Mouse (Mus musculus): Measurements from ENCODE around the gene Tyw1.

Gene Tyw1

GRCm38 (mm10) chr5:130316321-130316720 is 60.9 kb downstream of the Tyw1 start:
- no peak for DNase-seq (ENCODE audit: low read depth)

- no peak for DNase-seq (ENCODE audit: low read depth)
Measured at GRCm38 (mm10) chr5:130319783-130320182, 64.4 kb downstream of the Tyw1 start.

GRCm38 (mm10) chr5:130320485-130320884 is 65.1 kb downstream of the Tyw1 start:
- DNase-seq (ENCODE audit: low read depth), result peak; percentile 34

GRCm38 (mm10) chr5:130325486-130325885 is 70.1 kb downstream of the Tyw1 start:
- DNase-seq (ENCODE audit: low read depth), result no peak

- no peak for DNase-seq (ENCODE audit: low read depth)
Measured at GRCm38 (mm10) chr5:130327615-130328263, 72.3 kb downstream of the Tyw1 start.

- no peak for DNase-seq (ENCODE audit: low read depth)
Measured at GRCm38 (mm10) chr5:130328366-130328765, 72.9 kb downstream of the Tyw1 start.

GRCm38 (mm10) chr5:130329889-130330288 is 74.5 kb downstream of the Tyw1 start:
- no peak for DNase-seq (ENCODE audit: low read depth)

GRCm38 (mm10) chr5:130330801-130331200 is 75.4 kb downstream of the Tyw1 start:
- DNase-seq (ENCODE audit: low read depth), result no peak

GRCm38 (mm10) chr5:130331206-130331605 is 75.8 kb downstream of the Tyw1 start:
- DNase-seq (ENCODE audit: low read depth), result no peak

GRCm38 (mm10) chr5:130333566-130333965 is 78.1 kb downstream of the Tyw1 start:
- DNase-seq (ENCODE audit: low read depth), result no peak

- DNase-seq (ENCODE audit: low read depth), result no peak
Measured at GRCm38 (mm10) chr5:130333971-130334370, 78.6 kb downstream of the Tyw1 start.

GRCm38 (mm10) chr5:130335462-130335861 is 80.0 kb downstream of the Tyw1 start:
- peak; percentile 11 for DNase-seq (ENCODE audit: low read depth)

GRCm38 (mm10) chr5:130340656-130341055 is 85.2 kb downstream of the Tyw1 start:
- DNase-seq (ENCODE audit: low read depth), result no peak

- no peak for DNase-seq (ENCODE audit: low read depth)
Measured at GRCm38 (mm10) chr5:130344999-130345398, 89.6 kb downstream of the Tyw1 start.

GRCm38 (mm10) chr5:130345871-130346270 is 90.5 kb downstream of the Tyw1 start:
- no peak for DNase-seq (ENCODE audit: low read depth)

- DNase-seq (ENCODE audit: low read depth), result no peak
Measured at GRCm38 (mm10) chr5:130355223-130355622, 99.8 kb downstream of the Tyw1 start.

- DNase-seq (ENCODE audit: low read depth), result no peak
Measured at GRCm38 (mm10) chr5:130363111-130363510, 107.7 kb downstream of the Tyw1 start.

- peak; percentile 59 for DNase-seq (ENCODE audit: low read depth)
Measured at GRCm38 (mm10) chr5:130363773-130364172, 108.4 kb downstream of the Tyw1 start.

- DNase-seq (ENCODE audit: low read depth), result no peak
Measured at GRCm38 (mm10) chr5:130368236-130368635, 112.8 kb downstream of the Tyw1 start.

- no peak for DNase-seq (ENCODE audit: low read depth)
Measured at GRCm38 (mm10) chr5:130369237-130369636, 113.8 kb downstream of the Tyw1 start, which contains the start of gene Caln1. Gene Caln1, plus strand, starts transcription at chr5:130369455.

GRCm38 (mm10) chr5:130375411-130375810 is 120.0 kb downstream of the Tyw1 start:
- no peak for DNase-seq (ENCODE audit: low read depth)

- DNase-seq (ENCODE audit: low read depth), result no peak
Measured at GRCm38 (mm10) chr5:130384222-130384912, 128.9 kb downstream of the Tyw1 start, which contains the start of gene A330070K13Rik. Gene A330070K13Rik, minus strand, starts transcription at chr5:130384631.

GRCm38 (mm10) chr5:130386418-130386817 is 131.0 kb downstream of the Tyw1 start:
- no peak for DNase-seq (ENCODE audit: low read depth)

Measured in NIH3T3 (cell line).